Mouse (Mus musculus) neural tube, embryonic 10.5 days (tissue): ENCODE data around the gene Alg3.

ENCODE experiments used
- DNase-seq: peaks from one replicate; pipeline ENCODE4 v3.0.0-alpha.2; 2017; ENCODE audit warnings: low spot score; ENCODE audit errors: extremely low spot score

Alg3 gene

GRCm38 (mm10) chr16:20610501-20611356, 806 bp downstream of the Alg3 start:
- DNase-seq: peak; percentile 81

GRCm38 (mm10) chr16:20604705-20605104, 6.8 kb downstream of the Alg3 start:
- DNase-seq: no peak

- DNase-seq: no peak
These were observed 11.0 kb downstream of the Alg3 start for GRCm38 (mm10) chr16:20600511-20600910.

- DNase-seq: no peak
These were observed 14.7 kb downstream of the Alg3 start for GRCm38 (mm10) chr16:20596687-20597441.

GRCm38 (mm10) chr16:20595737-20596136, 15.8 kb downstream of the Alg3 start:
- no peak for DNase-seq

GRCm38 (mm10) chr16:20595060-20595673, 16.4 kb downstream of the Alg3 start:
- DNase-seq: no peak

GRCm38 (mm10) chr16:20591076-20591705, 20.3 kb downstream of the Alg3 start:
- DNase-seq: peak; percentile 34

GRCm38 (mm10) chr16:20590680-20591038, 20.9 kb downstream of the Alg3 start:
- DNase-seq: peak; percentile 41

- peak; percentile 66 for DNase-seq
These were observed 21.4 kb downstream of the Alg3 start for GRCm38 (mm10) chr16:20589939-20590679.

GRCm38 (mm10) chr16:20589366-20589938, 22.1 kb downstream of the Alg3 start, which contains the start of gene Vwa5b2:
Gene Vwa5b2 (plus strand): TSS chr16:20589471.
- DNase-seq: peak; percentile 48

GRCm38 (mm10) chr16:20565075-20565474, 46.5 kb downstream of the Alg3 start:
- no peak for DNase-seq

GRCm38 (mm10) chr16:20557381-20557780, 54.2 kb downstream of the Alg3 start:
- DNase-seq: no peak
